Mouse (Mus musculus) fat pad, adult 2 months (tissue): ENCODE results near the gene Il27ra.
"Not testable (repeated sequence)": the region's sequence is repeated elsewhere in the genome, so short reads cannot be mapped to it uniquely, and the experiment has no call there.

Experiments
- DNase-seq: peaks from one replicate; pipeline ENCODE4 v3.0.0-alpha.2; 2011; ENCODE audit warnings: low read depth, low spot score; ENCODE audit errors: extremely low read depth

The Il27ra gene

DNA sequence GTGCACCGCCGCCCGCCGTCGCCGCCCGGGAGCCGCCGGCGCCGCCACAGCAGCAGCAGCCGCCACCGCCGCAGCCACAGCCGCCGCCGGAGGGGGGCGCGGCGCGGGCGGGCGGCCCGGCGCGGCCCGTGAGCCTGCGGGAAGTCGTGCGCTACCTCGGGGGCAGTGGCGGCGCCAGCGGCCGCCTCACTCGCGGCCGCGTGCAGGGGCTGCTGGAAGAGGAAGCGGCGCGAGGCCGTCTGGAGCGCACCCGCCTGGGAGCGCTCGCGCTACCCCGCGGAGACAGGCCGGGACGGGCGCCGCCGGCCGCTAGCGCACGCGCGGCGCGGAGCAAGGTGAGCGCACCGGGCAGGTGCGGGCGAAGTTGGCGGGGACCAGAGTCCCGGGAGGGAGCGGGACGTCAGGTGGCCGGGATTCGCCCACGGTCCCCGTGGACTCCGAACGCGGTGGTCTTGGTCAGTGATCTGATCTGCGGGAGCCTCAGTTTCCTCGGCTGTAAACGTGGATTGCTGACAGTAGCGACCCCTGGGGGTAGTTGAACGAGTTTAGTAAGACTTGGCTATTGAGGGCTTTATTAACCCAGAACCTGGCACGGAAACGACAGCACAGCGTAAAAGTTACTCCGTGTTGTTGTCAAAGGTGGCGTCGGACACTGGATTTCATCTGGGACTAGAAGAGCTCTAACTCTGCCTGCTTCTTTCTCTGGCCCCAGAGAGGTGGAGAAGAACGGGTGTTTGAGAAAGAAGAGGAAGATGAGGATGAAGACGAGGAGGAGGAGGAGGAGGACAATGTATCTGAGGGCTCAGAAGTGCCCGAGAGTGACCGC lies 43.9 kb downstream of the Il27ra start:
- no peak for DNase-seq

DNA sequence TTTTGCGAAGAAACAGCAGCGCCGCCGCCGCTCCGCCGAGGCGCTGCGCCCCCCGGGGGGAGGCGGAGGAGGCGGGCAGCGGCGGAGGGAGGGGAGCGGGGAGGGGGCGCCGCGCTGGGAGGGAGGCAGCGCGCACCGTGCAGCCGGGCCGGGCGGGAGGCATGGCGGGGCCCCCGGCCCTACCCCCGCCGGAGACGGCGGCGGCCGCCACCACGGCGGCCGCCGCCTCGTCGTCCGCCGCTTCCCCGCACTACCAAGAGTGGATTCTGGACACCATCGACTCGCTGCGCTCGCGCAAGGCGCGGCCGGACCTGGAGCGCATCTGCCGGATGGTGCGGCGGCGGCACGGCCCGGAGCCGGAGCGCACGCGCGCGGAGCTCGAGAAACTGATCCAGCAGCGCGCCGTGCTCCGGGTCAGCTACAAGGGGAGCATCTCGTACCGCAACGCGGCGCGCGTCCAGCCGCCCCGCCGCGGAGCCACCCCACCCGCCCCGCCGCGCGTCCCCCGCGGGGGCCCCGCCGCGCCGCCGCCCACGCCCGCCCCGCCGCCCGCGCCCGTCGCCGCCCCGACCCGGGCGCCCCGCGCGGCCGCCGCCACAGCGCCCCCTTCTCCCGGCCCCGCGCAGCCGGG lies 44.8 kb downstream of the Il27ra start, which contains the start of gene Samd1:
Gene Samd1, plus strand, starts transcription at position 162 of the 631 bp plus-strand sequence.
- no peak for DNase-seq

DNA sequence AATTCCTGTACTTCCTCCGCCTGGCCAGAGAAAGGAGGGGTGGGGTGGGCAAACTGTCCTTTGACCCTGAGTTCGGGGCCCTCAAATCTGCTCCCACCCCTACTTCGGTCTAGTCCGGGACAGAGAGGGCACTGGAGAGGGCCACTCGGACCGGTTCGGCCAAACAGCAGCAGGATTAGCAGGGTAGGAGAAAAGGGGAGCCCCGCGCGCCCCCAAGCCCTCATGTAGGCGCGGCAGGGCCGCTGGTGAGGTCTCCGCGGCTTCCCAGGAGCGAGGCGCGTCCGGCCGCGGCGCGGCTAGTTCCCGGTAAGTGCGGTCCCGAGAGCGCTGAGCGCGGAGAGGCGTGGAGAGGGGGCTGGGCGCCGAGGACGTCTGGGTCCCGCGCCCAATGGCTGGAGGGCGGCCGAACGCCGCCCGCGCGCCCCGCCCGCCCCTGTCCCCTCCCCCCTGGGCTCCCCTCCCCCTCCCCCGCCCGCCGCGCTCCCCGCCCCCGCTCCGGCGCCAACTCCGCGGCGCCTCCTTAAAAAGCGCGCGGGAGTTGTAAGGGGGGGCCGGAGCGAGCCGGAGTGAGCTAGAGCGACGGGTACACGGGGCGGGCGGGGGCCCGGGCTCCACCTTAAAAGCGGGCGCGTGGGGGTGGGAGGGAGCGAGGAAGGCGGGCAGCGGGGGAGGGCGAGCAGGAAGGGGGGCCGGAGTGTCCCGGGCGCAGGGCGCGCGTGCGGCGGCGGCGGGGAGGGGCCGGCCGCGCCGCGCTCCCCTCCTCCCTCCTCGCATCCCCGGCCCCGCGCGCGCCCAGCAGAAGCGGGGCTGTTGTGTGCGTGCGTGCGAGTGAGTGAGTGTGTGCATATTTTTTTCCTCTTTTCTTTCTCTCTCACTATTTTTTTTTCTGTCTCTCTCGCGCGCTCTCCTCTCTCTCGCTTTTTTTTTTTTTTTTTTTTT lies 45.6 kb downstream of the Il27ra start:
- no peak for DNase-seq

DNA sequence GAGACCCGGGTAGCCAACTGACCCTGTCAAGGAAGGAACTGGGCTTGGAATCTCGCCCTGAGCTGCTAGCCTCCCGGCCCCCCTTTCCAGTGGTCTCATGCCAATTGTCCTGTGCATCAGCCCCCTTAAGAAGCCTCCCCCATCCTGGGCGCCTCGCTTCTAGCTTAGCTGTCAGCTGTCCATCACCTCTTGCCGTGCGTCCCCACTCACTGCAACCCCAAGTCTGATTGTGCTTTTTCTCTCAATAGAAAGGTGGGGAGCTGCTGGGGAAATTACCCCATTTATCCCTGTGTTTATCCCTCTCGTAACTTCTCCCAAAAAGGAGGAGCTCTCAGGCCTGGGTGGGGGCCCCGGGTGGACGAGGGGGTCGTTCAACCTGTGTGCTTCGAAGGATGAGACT lies 46.4 kb downstream of the Il27ra start:
- DNase-seq = no peak

DNA sequence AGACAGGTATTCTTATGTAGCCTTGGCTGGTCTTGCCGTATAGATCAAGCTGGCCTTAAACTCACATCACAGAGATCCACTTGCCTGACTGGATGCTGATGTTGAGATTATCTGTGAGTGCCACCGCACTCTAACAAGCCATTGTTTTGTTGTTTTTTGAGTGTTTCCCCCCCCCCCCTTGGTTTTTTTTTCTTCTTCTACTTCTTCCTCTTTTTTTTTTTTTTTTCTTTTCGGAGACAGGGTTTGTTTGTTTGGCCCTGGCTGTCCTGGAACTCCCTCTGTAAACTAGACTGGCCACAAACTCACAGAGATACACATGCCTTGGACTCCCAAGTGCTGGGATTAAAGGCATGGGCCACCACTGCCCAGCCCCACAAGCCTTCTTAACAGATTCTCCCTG lies 48.4 kb downstream of the Il27ra start:
- no peak for DNase-seq

DNA sequence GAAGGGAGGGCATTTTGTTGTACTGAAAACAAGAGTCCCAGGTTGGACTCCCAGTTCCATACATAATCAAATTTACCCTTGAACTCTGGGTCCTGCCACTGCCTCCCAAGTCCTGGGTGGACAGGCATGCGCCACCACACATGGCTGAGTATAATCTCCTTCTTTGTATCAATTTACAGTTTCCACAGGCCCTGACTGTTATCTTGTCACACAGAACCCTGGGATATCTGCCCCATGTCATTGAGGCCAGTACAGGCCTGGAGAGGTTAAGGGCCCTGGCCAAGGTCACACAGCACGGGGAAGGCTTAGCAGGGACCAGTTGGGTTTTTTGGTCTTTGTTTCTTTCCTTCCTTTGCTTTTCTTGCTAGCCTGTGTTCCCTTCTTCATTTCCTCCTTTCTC lies 49.9 kb downstream of the Il27ra start:
- DNase-seq = no peak

DNA sequence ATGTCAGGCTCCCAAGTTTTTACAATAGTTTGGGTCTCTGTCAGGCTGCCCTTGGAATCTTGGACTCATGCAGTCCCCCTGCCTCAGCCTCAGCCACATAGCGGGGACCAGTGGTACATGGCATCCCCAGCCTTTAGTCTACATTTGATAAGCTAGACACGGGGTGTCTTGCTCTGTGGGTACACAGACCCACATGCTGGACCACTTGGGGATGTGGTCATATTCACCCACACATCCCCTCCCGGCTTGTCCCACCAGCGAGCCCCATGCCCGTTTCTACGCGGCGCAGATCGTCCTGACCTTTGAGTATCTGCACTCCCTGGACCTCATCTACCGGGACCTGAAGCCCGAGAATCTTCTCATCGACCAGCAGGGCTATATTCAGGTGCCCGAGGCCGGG lies 52.2 kb downstream of the Il27ra start:
- no peak for DNase-seq

DNA sequence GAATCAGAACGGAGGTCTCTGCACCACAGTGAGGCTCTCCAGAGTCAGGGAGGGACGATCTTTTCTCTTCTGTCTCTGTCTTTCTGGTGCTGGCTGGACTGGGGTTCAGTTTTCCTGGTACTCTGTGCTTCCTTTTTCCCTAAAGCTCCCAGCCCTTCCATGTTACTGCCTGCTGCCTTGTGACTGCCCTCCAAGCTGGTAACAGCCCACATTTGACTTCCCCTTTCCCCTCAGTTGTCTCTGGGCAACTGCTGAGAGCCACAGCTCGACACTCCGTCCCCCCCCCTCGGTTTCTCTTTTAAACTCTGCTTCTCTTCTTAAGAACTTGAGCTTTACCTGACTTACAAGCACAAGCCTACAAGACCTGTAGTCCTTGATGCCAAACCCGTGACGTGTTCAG lies 53.1 kb downstream of the Il27ra start:
- DNase-seq = no peak

DNA sequence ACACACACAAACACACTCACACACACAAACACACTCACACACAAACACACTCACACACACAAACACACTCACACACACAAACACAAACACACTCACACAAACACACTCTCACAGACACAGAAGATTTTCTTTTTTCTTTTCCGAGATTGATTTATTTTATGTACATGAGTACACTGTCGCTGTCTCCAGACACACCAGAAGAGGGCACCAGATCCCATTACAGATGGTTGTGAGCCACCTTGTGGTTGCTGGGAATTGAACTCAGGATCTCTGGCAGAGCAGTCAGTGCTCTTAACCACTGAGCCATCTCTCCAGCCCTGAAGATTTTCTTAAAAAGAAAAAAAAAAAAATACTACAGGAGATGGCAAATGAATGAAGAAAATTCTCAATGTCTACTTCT lies 59.2 kb downstream of the Il27ra start:
- not testable (repeated sequence) for DNase-seq

DNA sequence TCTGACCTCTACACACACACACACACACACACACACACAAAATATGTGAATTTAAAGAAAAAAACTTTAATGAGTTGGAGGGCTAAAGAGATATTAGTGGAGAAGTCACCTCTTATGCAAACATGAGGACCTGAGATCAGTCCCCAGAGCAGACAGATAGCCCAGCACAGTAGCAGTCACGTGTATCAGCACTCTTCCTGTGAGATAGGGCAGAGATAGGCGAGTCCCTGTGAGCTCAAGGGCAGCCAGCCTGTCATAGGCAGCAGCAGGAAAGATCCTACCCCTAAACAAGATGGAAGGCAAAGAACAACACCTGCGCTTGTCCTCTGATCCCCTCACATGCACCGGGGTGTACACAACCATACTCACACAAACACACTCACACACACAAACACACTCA lies 59.9 kb downstream of the Il27ra start:
- no peak for DNase-seq

DNA sequence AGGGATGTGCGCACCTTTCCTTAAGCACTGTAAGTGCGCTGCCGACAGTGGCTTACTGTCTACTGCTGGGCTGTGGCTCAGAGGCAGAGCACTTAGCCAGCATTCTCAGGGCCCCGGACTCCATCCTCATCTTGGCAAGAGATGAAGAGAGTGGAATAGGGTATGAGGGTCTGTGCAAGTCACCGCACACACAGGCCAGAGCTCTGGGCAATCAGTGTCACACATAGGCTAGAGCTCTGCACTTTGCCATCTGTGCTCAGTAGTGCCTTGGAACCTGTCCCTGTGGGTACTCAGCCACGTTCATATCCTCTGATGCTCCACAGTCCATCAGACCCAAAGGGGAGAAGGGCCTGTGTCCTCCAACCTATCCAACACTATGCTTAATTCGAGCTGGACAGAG lies 60.9 kb downstream of the Il27ra start:
- DNase-seq = no peak

DNA sequence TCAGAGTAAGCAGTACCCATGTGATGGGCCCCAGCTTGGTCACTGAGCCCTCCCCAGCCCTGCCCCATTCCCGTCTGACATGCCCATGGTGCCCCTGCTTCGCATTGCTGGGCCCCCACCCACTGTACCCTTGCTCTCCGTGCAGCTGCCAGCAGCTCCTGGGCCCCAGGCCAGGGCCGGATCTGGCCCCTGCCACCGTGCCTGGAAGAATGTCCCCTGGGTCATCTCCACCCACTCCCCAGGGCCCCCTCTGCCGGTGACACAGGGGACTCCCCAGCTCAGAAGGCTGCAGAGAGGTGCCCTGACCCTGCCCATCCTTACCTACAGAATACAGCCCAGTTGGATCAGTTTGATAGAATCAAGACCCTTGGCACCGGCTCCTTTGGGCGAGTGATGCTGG lies 61.5 kb downstream of the Il27ra start:
- DNase-seq = no peak
